Mouse (Mus musculus) hindbrain, postnatal 0 days (tissue): ENCODE measurements around the gene Spata18. TPM values are rescaled to one million over a fixed set of nuclear protein-coding genes. Genes with fewer than 3 reads are reported as not detected.

ENCODE experiments used
- ATAC-seq: fragments of 200-750 bp; cut with Nextera tagmentation; 2 replicates; pipeline ENCODE4 v1.8.0; 2017; ENCODE audit warnings: mild to moderate bottlenecking, moderate TSS enrichment, moderate library complexity
- DNase-seq: peaks from one replicate; pipeline ENCODE4 v3.0.0-alpha.2; 2015; ENCODE audit warnings: low spot score
- H3K27ac ChIP-seq: fragments of 300-500 bp; sonication (generic); 2 replicates; pipeline ENCODE4 v1.5.1; 2014; ENCODE audit warnings: mild to moderate bottlenecking
- H3K27me3 ChIP-seq: fragments of 300-500 bp; sonication (generic); 2 replicates; pipeline ENCODE4 v1.6.1; 2014; ENCODE audit warnings: low read length, mixed read lengths; ENCODE audit not compliant: insufficient read depth
- H3K36me3 ChIP-seq: fragments of 300-500 bp; sonication (generic); 2 replicates; pipeline ENCODE4 v1.6.1; 2014; ENCODE audit warnings: low read length, mixed read lengths; ENCODE audit not compliant: insufficient read depth
- H3K4me1 ChIP-seq: fragments of 300-500 bp; sonication (generic); 2 replicates; pipeline ENCODE4 v1.6.1; 2014; ENCODE audit warnings: antibody characterized with exemption, low read length, mixed read lengths; ENCODE audit not compliant: insufficient read depth
- H3K4me2 ChIP-seq: fragments of 300-500 bp; sonication (generic); 2 replicates; pipeline ENCODE4 v1.6.1; 2014; ENCODE audit warnings: low read depth, mild to moderate bottlenecking, low read length, moderate library complexity, mixed read lengths
- H3K4me3 ChIP-seq: fragments of 300-500 bp; sonication (generic); 2 replicates; pipeline ENCODE4 v1.5.1; 2014; ENCODE audit warnings: low read length
- H3K9ac ChIP-seq: fragments of 300-500 bp; sonication (generic); replicated peaks from 2 replicates; pipeline ENCODE4 v1.6.1; 2014; ENCODE audit warnings: mild to moderate bottlenecking, low read length, moderate library complexity, mixed read lengths
- H3K9me3 ChIP-seq: fragments of 300-500 bp; sonication (generic); 2 replicates; pipeline ENCODE4 v1.6.1; 2016; ENCODE audit warnings: low read length, mixed read lengths
- CTCF ChIP-seq: IDR thresholded peaks from 2 replicates; pipeline ENCODE4 v1.5.1; 2016; ENCODE audit warnings: antibody characterized with exemption, control low read depth, low read depth
- WGBS: fragments of 180-500 bp; shearing (Covaris S2); extraction: QIAGEN DNeasy Blood & Tissue Kit; methylation state at CpG from one replicate; pipeline ENCODE4 v1.1.7; 2014; 5-methylcytosine and 5-hydroxymethylcytosine counted together
- polyA plus RNA-seq: library from polyadenylated mRNA; unstranded; fragments of >200 nt; fragmentation: Nextera tagmentation; extraction: Ambion mirVana; gene quantifications from 2 replicates; pipeline ENCODE4 v1.2.1, GENCODE M21; 2015
- total RNA-seq: library from RNA; depleted of rRNA; stranded (reverse); fragments of >200 nt; gene quantifications from 2 replicates; pipeline ENCODE4 v1.2.3, GENCODE M21; 2014

Gene Spata18
- total and polyA plus RNA-seq, 2 experiments from 2014 or later, result 1.1 to 1.2 TPM

GRCm38 (mm10) chr5:73650365-73650964 lies 714 bp upstream of the Spata18 start:
- TF ChIP-seq CTCF, result no peak
- H3K9ac ChIP-seq, result no peak overlapping the region; the same call in 1 of the 2 replicates

GRCm38 (mm10) chr5:73651855-73652201 lies 649 bp downstream of the Spata18 start:
- no peaks in the 10 kb centered on the region for H3K9me3 ChIP-seq
- no peak overlapping the region for H3K27ac ChIP-seq
- WGBS, result 3% methylated on average over 4 of the region's 4 CpGs
- ATAC-seq (no peak), DNase-seq (no peak)
- peaks cover 32% of the 10 kb centered on the region for H3K27me3 ChIP-seq
- H3K4me3 ChIP-seq, result peak overlapping the region; percentile 46
- no peak overlapping the region for H3K9ac ChIP-seq
- no peak for TF ChIP-seq CTCF
- H3K4me1 ChIP-seq, result peaks cover 9% of the 10 kb centered on the region; the same call in 1 of the 2 replicates
- H3K4me2 ChIP-seq, result peak overlapping the region; percentile 68
- no peaks in the 10 kb centered on the region for H3K36me3 ChIP-seq

More at GRCm38 (mm10) chr5:73650365-73650964, 714 bp upstream of the Spata18 start:
- peaks cover 32% of the 10 kb centered on the region for H3K27me3 ChIP-seq
- DNase-seq (no peak), ATAC-seq (no peak)
- H3K4me1 ChIP-seq, result peaks cover 15% of the 10 kb centered on the region; the same call in 1 of the 2 replicates
- no peaks in the 10 kb centered on the region for H3K36me3 ChIP-seq
- H3K9me3 ChIP-seq, result no peaks in the 10 kb centered on the region
- H3K4me3 ChIP-seq, result peak overlapping the region; percentile 46
- no peak overlapping the region for H3K27ac ChIP-seq
- peak overlapping the region; percentile 68 for H3K4me2 ChIP-seq
- 2% methylated on average over 15 of the region's 15 CpGs for WGBS

- DNase-seq (no peak), ATAC-seq (no peak)
- no peaks in the 10 kb centered on the region for H3K27me3 ChIP-seq
- H3K9me3 ChIP-seq, result no peaks in the 10 kb centered on the region
- no peaks in the 10 kb centered on the region for H3K36me3 ChIP-seq
- 88% methylated on average over 2 of the region's 2 CpGs for WGBS
- no peak overlapping the region for H3K9ac ChIP-seq
- no peak overlapping the region for H3K27ac ChIP-seq
- TF ChIP-seq CTCF, result no peak
- no peak overlapping the region for H3K4me3 ChIP-seq
- no peak overlapping the region for H3K4me2 ChIP-seq
- H3K4me1 ChIP-seq, result no peaks in the 10 kb centered on the region
Measured at GRCm38 (mm10) chr5:73666695-73667094, 15.5 kb downstream of the Spata18 start.

- TF ChIP-seq CTCF, result no peak
- WGBS, result 80% methylated on average over 2 of the region's 2 CpGs
- DNase-seq, result no peak
- Histone ChIP-seq H3K27me3 (no peaks in the 10 kb centered on the region), H3K36me3 (no peaks in the 10 kb centered on the region), H3K27ac (no peak overlapping the region), H3K4me2 (no peak overlapping the region), H3K4me1 (no peaks in the 10 kb centered on the region), H3K4me3 (no peak overlapping the region), H3K9me3 (no peaks in the 10 kb centered on the region), H3K9ac (no peak overlapping the region)
- no peak for ATAC-seq
Measured at GRCm38 (mm10) chr5:73667877-73668276, 16.7 kb downstream of the Spata18 start.

GRCm38 (mm10) chr5:73669386-73669785 lies 18.2 kb downstream of the Spata18 start:
- DNase-seq (no peak), ATAC-seq (no peak; the same call in 1 of the 2 replicates)
- no peaks in the 10 kb centered on the region for H3K27me3 ChIP-seq
- H3K4me1 ChIP-seq, result no peaks in the 10 kb centered on the region
- H3K9ac ChIP-seq, result 0 out of 2 replicates have a peak overlapping the region, but pooled peaks have one; percentile 5
- no peak overlapping the region for H3K4me3 ChIP-seq
- H3K27ac ChIP-seq, result no peak overlapping the region
- WGBS, result 38% methylated on average over 26 of the region's 26 CpGs
- no peaks in the 10 kb centered on the region for H3K36me3 ChIP-seq
- no peaks in the 10 kb centered on the region for H3K9me3 ChIP-seq
- peak overlapping the region; percentile 41; the same call in 1 of the 2 replicates for H3K4me2 ChIP-seq
- no peak for TF ChIP-seq CTCF

GRCm38 (mm10) chr5:73675604-73676003 lies 24.4 kb downstream of the Spata18 start:
- H3K27me3 ChIP-seq, result no peaks in the 10 kb centered on the region
- H3K9ac ChIP-seq, result no peak overlapping the region
- no peaks in the 10 kb centered on the region for H3K9me3 ChIP-seq
- H3K4me3 ChIP-seq, result no peak overlapping the region
- 81% methylated on average over 3 of the region's 3 CpGs for WGBS
- H3K27ac ChIP-seq, result no peak overlapping the region
- H3K4me1 ChIP-seq, result no peaks in the 10 kb centered on the region
- no peaks in the 10 kb centered on the region for H3K36me3 ChIP-seq
- TF ChIP-seq CTCF, result no peak
- DNase-seq, result no peak
- H3K4me2 ChIP-seq, result no peak overlapping the region
- no peak for ATAC-seq

- no peaks in the 10 kb centered on the region for H3K27me3 ChIP-seq
- no peak for DNase-seq
- no peak overlapping the region for H3K4me2 ChIP-seq
- no peak for TF ChIP-seq CTCF
- H3K4me3 ChIP-seq, result no peak overlapping the region
- peak; percentile 45; the same call in 1 of the 2 replicates for ATAC-seq
- H3K4me1 ChIP-seq, result no peaks in the 10 kb centered on the region
- H3K36me3 ChIP-seq, result no peaks in the 10 kb centered on the region
- H3K27ac ChIP-seq, result no peak overlapping the region
- no peak overlapping the region for H3K9ac ChIP-seq
- 58% methylated on average over 13 of the region's 13 CpGs for WGBS
- no peaks in the 10 kb centered on the region for H3K9me3 ChIP-seq
Measured at GRCm38 (mm10) chr5:73676626-73677025, 25.4 kb downstream of the Spata18 start.
